Mouse (Mus musculus) liver (tissue): ENCODE results near the gene Olfr807.

Experiments used
- DNase-seq: peaks from one replicate; pipeline ENCODE4 v3.0.0-alpha.2; 2020; ENCODE audit warnings: mixed read lengths

Gene Olfr807

GRCm38 (mm10) chr10:129757693-129758092, at the start of gene Olfr807:
Olfr807 (minus strand) TSS chr10:129757793.
- no peak for DNase-seq

- no peak for DNase-seq
Observed at GRCm38 (mm10) chr10:129804296-129804695, 46.7 kb upstream of the Olfr807 start, which contains the start of gene Olfr811. Olfr811 (minus strand) TSS chr10:129804396.

DNA sequence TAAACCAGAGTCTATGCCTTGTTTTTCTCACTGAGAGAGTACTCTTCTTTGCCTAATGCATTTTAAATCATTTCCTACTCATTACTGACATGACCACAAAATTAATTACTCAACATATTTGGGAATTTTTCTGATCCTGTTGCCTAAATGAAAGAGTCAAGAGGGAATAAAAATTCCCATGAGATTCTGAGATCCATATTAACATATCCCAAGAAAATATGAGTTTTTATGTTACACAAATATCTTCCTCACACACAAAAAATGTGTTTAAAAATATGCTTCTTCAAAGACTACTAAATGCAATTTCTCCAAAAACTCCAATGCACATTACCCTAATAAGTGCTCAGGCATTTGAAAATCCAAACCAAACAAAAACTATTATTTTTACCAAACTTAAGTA, 37.2 kb upstream of the Olfr807 start, which contains the start of gene Olfr810:
TSS of gene Olfr810 (minus strand) at position 101 of the 400 bp plus-strand sequence.
- no peak for DNase-seq

DNA sequence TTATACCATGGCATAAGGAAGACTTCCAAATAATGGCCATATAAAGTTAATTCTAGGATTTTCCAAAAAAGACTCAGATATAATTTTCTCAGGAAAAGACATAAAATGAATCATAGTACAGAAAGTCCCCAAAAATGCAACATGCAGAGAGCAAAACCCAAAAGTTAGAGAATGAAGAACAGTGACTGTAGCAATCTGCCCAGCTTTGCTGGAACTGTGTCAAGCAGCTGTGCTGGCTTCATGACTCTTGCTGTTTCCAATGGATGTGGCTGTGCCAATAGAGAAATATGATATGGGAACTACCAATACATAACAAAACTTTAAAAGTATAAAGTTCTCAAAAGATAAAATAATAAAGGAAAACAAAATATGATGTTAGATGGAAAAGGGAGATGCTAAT, 20.5 kb upstream of the Olfr807 start:
- DNase-seq, result no peak

DNA sequence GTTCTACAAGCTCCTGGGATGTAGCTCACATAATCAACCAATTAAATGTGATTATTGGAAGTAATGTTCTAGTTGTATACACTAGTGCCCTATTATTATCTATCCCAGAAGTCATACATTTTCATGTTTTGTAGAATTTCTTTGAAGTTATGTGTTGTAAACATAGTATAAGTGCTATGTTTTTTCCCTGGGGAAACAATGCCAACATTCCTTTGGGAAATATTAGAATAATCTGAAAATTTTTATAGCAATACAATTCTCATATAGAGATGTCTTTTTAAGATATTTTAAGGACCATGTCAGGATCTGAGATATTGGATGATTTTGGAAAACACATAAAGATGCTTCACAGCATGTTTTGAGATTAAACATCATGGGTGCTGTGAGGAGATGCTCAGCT, 16.7 kb upstream of the Olfr807 start, which contains the start of gene Olfr809:
TSS of gene Olfr809 (plus strand) at position 301 of the 400 bp plus-strand sequence.
- no peak for DNase-seq

GRCm38 (mm10) chr10:129765182-129765581, 7.6 kb upstream of the Olfr807 start, which contains the start of gene Olfr808:
Olfr808 (plus strand) TSS chr10:129765482.
- no peak for DNase-seq

DNA sequence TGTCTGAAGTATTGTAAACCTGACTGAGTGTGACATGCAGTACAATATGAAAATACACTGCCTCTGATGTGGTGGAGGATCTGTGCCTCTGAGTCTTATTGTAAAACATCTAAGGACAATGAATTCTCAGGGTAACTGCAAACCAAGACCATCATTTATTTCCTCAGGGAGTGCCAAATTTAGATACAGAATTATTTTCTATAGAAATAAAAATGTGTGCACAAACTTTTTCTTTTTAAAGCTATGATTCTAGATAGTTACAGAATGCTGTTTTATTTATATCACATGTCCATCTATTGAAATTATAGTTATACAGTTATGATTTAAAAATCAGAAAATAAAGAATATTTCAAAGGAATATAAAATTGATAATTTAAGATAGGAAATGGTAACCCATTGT, 15.8 kb downstream of the Olfr807 start, which contains the start of gene Olfr806:
TSS of gene Olfr806 (minus strand) at position 101 of the 400 bp plus-strand sequence.
- DNase-seq, result no peak

GRCm38 (mm10) chr10:129729275-129729674, 28.3 kb downstream of the Olfr807 start, which contains the start of gene Olfr805:
Olfr805 (minus strand) TSS chr10:129729375.
- DNase-seq, result no peak
